Mouse (Mus musculus) heart, embryonic 14.5 days (tissue): ENCODE results near the gene Pcgf1. TPM values are rescaled to one million over a fixed set of nuclear protein-coding genes. Genes with fewer than 3 reads are reported as not detected.

ENCODE experiments used
- ATAC-seq: fragments of 200-750 bp; cut with Nextera tagmentation; 2 replicates; pipeline ENCODE4 v1.8.0; 2017; ENCODE audit warnings: low read depth, moderate TSS enrichment; ENCODE audit not compliant: insufficient number of reproducible peaks, insufficient read depth, low FRiP score
- H3K27ac ChIP-seq, 2 experiments: fragments of 200-500 bp in 1 of 2; fragments of 300-500 bp in 1 of 2; sonication (generic) in 1 of 2; replicated peaks in 1 of 2; 2 replicates each; pipeline ENCODE4 v1.5.1; 2012 to 2014; ENCODE audit warnings: low read depth in 2 of 2, low read length in 2 of 2, control low read depth in 1 of 2, mild to moderate bottlenecking in 1 of 2, mixed read lengths in 1 of 2; ENCODE audit not compliant: control insufficient read depth in 1 of 2, insufficient read depth in 1 of 2
- H3K27me3 ChIP-seq: fragments of 300-500 bp; sonication (generic); 2 replicates; pipeline ENCODE4 v1.6.1; 2014; ENCODE audit warnings: mild to moderate bottlenecking, low read length, control low read depth; ENCODE audit not compliant: control insufficient read depth, insufficient read depth
- H3K36me3 ChIP-seq: fragments of 300-500 bp; sonication (generic); 2 replicates; pipeline ENCODE4 v1.6.1; 2014; ENCODE audit warnings: mild to moderate bottlenecking, control low read depth, low read length, mixed read lengths; ENCODE audit not compliant: control insufficient read depth, insufficient read depth
- H3K4me1 ChIP-seq, 2 experiments: fragments of 200-500 bp in 1 of 2; fragments of 300-500 bp in 1 of 2; sonication (generic) in 1 of 2; 2 replicates each; pipeline ENCODE4 v1.6.1; 2012 to 2014; ENCODE audit warnings: low read length in 2 of 2, control low read depth in 1 of 2, mixed read lengths in 1 of 2; ENCODE audit not compliant: control insufficient read depth in 2 of 2, insufficient read depth in 2 of 2
- H3K4me2 ChIP-seq: fragments of 300-500 bp; sonication (generic); 2 replicates; pipeline ENCODE4 v1.6.1; 2014; ENCODE audit warnings: mild to moderate bottlenecking, low read length
- H3K4me3 ChIP-seq, 2 experiments: fragments of 200-500 bp in 1 of 2; fragments of 300-500 bp in 1 of 2; sonication (generic) in 1 of 2; 2 replicates each; pipeline ENCODE4 v1.5.1; 2012 to 2014; ENCODE audit warnings: low read length in 2 of 2, mild to moderate bottlenecking in 2 of 2, control low read depth in 1 of 2, low read depth in 1 of 2, moderate library complexity in 1 of 2; ENCODE audit not compliant: control insufficient read depth in 1 of 2, insufficient read depth in 1 of 2
- H3K9ac ChIP-seq: fragments of 300-500 bp; sonication (generic); 2 replicates; pipeline ENCODE4 v1.6.1; 2014; ENCODE audit warnings: mild to moderate bottlenecking, low read length
- H3K9me3 ChIP-seq: fragments of 300-500 bp; sonication (generic); 2 replicates; pipeline ENCODE4 v1.6.1; 2016; ENCODE audit warnings: low read length, control low read depth; ENCODE audit not compliant: control insufficient read depth
- WGBS: fragments of 180-500 bp; shearing (Covaris S2); extraction: QIAGEN DNeasy Blood & Tissue Kit; methylation state at CpG from one replicate; pipeline ENCODE4 v1.1.7; 2014; 5-methylcytosine and 5-hydroxymethylcytosine counted together
- polyA plus RNA-seq: library from polyadenylated mRNA; unstranded; fragments of >200 nt; fragmentation: Nextera tagmentation; extraction: Ambion mirVana; gene quantifications from 2 replicates; pipeline ENCODE4 v1.2.1, GENCODE M21; 2014

The Pcgf1 gene
- polyA plus RNA-seq, 1 experiment from 2014 or later, result 16.8 TPM

DNA sequence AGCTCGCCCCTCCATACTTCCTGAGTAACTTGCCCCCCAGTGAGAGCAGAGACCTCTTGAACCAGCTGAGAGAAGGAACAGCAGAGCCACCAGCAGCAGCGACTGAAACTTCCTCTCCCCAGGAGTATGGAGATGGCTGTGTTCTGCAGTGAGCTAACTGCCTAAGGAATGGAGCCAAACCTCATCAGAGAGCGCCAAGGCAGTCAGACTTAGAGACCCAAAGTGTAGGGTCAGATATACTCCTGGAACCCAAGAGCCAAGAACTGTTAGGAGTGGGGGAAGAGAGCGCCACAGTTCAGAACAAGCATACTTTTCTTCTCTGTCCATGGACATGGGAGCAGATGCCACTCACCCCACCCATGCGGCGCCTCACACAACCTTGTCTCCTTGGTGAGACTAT, 11.2 kb upstream of the Pcgf1 start:
- Histone ChIP-seq H3K4me1 (peaks cover 0 to 16% of the 10 kb centered on the region in 2 experiments; a peak in 3 of 4 replicates), H3K27ac (no peak overlapping the region), H3K27me3 (peaks cover 100% of the 10 kb centered on the region), H3K4me2 (no peak overlapping the region), H3K4me3 (no peak overlapping the region), H3K9me3 (no peaks in the 10 kb centered on the region), H3K9ac (no peak overlapping the region), H3K36me3 (no peaks in the 10 kb centered on the region)
- WGBS, result 27% methylated on average over 6 of the region's 6 CpGs
- ATAC-seq, result no peak

DNA sequence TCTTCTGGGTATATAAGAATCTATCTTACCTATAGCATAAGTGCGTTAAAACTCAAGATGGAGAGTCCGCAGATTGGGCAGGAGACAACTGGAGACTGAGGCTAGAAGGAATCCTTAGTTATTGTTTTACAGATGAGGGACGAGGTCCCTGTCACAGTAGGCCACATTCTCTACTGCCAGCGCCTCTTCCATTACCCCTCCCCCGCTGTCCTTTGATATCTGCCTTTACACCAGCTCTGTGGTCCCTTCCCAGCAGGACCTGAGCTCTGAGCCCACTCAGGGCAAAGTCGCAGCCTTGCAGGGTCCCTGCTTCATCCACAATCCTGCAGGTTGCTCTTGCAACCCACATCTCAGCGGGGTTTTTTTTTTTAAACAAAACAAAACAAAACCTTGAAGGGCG, 9.4 kb upstream of the Pcgf1 start:
- WGBS, result 5% methylated on average over 8 of the region's 8 CpGs
- ATAC-seq, result no peak
- H3K27ac ChIP-seq, result no peak overlapping the region
- H3K27me3 ChIP-seq, result peaks cover 99% of the 10 kb centered on the region
- H3K9me3 ChIP-seq, result no peaks in the 10 kb centered on the region
- H3K4me1 ChIP-seq, result peaks cover 0 to 16% of the 10 kb centered on the region in 2 experiments; a peak in 3 of 4 replicates
- H3K9ac ChIP-seq, result no peak overlapping the region
- H3K4me3 ChIP-seq, result peak overlapping the region in 1 of 2 experiments; percentile 25; a peak in 1 of 4 replicates
- H3K36me3 ChIP-seq, result no peaks in the 10 kb centered on the region
- H3K4me2 ChIP-seq, result peak overlapping the region; percentile 55

DNA sequence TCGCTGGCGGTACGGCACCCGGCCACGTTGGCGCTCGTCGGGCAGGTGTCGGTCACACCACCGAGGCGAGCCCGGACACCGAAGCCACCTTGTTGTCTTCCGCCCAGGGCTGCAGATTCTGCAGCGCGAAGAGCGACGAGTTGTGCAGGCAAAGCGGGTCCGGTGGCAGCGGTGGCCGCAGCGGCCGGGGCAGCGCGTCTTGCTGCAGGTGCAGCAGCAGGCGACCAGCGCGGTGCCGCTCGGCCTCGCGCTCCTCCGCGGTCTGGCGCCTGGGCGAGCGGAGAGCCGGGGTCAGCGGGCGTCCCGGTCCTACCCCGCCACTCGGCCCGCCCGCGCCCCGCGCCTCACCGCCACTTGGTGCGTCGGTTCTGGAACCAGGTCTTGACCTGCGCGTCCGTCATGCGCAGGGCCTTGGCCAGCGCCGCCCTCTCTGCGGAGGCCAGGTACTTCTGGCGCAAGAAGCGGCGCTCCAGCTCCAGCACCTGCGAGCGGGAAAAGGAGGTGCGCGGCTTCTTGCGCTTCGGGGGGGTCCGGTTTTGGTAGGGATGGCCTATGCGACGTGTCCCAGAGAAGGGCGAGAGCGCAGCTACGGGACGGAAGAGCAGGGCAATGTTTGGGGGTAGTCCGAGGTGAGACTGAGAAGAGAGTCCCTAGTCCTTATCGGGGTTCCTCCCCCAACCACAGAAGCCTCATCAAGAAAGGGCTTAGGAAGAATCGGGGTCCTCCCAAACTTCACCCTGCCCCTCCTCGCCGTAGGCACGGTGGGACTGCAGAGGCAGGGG, 8.8 kb upstream of the Pcgf1 start:
- under 1% methylated on average over 79 of the region's 81 CpGs for WGBS
- Histone ChIP-seq H3K9ac (0 out of 2 replicates have a peak overlapping the region, but pooled peaks have one; percentile 3), H3K27me3 (peaks cover 98% of the 10 kb centered on the region), H3K4me2 (peak overlapping the region; percentile 55), H3K9me3 (no peaks in the 10 kb centered on the region), H3K36me3 (no peaks in the 10 kb centered on the region), H3K27ac (no peak overlapping the region), H3K4me3 (peak overlapping the region; percentile 19 to 25), H3K4me1 (peaks cover 0 to 16% of the 10 kb centered on the region in 2 experiments; a peak in 3 of 4 replicates)
- no peak for ATAC-seq

DNA sequence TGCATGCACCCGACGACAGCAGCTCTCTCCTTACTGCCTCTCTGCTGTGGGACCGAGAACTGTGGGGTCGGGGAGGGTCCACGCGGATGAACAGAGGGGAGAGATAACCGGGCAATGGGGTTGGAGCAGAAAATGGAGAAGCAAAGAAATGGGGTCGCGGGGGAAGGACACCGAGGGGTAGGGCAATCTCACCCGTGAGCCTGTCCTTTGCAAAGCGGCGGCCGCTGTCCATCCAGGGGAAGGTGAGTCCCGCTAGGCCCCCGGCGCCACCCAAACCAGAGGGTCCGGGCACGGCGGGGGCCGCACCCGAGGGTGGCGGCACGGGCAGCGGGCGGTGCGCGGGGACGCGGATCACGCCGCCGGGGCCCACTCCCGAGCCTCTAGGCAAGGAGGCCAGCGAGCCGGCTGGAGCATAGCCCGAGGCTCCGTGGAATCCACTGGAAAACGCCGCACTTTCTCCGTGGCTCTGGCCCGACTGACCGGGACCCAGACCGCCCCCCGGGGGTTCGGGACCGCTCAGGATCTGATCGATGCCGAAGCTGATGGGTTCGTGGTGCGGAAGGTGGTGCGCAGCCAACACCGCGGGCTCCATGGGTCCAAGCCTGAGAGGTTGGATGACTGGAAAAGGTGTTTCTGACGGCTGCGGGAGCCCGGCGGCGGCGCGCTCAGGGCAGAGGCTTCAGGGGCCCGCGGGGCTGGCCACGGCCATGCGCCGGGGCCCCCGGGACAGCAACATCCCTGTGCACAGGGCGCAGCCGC, 8.0 kb upstream of the Pcgf1 start:
- peak overlapping the region; percentile 40 for H3K4me2 ChIP-seq
- peak overlapping the region in 1 of 2 experiments; percentile 25; a peak in 2 of 4 replicates for H3K4me3 ChIP-seq
- no peak overlapping the region for H3K9ac ChIP-seq
- peaks cover 0 to 16% of the 10 kb centered on the region in 2 experiments; a peak in 3 of 4 replicates for H3K4me1 ChIP-seq
- no peaks in the 10 kb centered on the region for H3K9me3 ChIP-seq
- ATAC-seq, result no peak
- H3K36me3 ChIP-seq, result no peaks in the 10 kb centered on the region
- H3K27me3 ChIP-seq, result peaks cover 98% of the 10 kb centered on the region
- WGBS, result under 1% methylated on average over 65 of the region's 69 CpGs
- no peak overlapping the region for H3K27ac ChIP-seq

DNA sequence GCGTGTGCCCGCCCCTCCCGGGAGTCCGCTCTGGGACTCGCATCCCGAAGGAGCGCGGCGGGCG, 7.6 kb upstream of the Pcgf1 start, which contains the start of gene Tlx2:
Gene Tlx2, minus strand, starts transcription at position 47 of the 64 bp plus-strand sequence.
- Histone ChIP-seq H3K27ac (no peak within 1 kb of the TSS), H3K9ac (no peak within 1 kb of the TSS), H3K4me2 (peak within 1 kb of the TSS; percentile 55), H3K9me3 (no peaks in the 10 kb centered on the region), H3K27me3 (peaks cover 98% of the 10 kb centered on the region), H3K36me3 (no peaks in the 10 kb centered on the region), H3K4me3 (peak within 1 kb of the TSS in 1 of 2 experiments; percentile 25; a peak in 2 of 4 replicates), H3K4me1 (peaks cover 0 to 16% of the 10 kb centered on the region in 2 experiments; a peak in 3 of 4 replicates)
- WGBS, result 0% methylated on average over 10 of the region's 10 CpGs
- ATAC-seq, result no peak

DNA sequence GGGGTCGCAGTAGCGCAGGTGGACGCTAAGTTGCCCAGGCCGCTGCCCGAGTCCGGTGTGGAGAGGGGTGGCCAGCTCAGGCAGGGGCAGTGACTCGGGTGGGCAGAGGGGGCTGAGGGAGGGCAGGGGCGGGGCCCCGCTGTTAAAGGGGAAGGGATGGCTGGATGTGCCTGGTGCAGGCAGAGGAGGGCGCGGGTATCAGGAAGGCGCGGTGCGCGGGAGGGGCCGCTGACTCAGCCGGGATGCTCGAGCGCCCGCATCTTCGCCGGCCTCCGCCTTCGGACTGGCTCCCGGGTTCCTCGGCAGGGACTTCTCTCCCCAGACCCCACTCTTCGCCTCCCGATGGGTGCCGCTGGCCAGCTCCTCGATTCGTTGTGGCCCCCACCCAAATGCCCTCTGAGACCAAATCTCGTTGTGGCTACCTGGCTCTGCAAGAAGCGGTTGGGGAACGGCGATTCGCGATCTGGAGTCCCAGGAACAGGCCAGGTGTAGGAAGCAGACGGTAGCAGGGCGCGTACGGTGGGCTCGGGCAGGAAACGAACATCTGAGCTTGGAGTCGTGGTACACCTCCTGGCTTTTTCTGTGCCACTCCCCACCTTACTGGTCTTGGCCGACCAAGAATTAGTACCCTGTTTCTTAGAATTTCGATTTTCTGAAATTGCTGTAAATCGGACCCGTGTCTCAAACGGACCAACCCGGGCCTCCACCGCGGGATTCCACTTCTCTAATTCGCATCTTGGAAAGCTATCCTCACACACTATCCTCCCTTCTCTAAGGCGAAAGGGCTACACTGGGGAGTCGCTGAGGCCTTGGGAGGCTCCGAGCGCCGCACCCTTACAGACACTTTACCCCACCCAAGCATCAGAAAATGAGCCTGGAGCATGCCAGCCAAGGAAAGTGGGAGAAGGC, 7.1 kb upstream of the Pcgf1 start:
- peak overlapping the region; percentile 40 for H3K4me2 ChIP-seq
- WGBS, result under 1% methylated on average over 56 of the region's 58 CpGs
- ATAC-seq, result no peak

DNA sequence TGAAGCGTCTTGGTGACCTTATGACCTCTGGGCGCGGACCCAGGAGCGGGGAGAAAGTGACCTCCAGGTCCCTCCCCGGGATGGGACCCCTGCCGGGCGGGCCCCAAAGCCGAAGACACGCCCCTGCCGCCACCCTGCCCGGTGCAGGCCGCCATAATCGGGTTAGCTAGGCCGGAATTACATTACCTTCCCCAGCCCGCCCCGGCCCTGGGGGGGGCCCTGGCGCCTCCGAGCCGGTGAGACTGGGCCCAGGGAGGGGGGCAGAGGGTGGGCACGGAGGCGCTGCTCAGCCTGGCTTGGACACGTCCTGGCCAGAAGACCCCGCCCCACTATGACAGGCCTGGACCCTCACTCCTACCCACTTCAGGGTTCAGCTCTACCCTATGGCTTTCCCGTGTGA, 6.4 kb upstream of the Pcgf1 start:
- Histone ChIP-seq H3K4me1 (peaks cover 0 to 16% of the 10 kb centered on the region in 2 experiments; a peak in 3 of 4 replicates), H3K27ac (no peak overlapping the region), H3K27me3 (peaks cover 98% of the 10 kb centered on the region), H3K36me3 (no peaks in the 10 kb centered on the region), H3K4me2 (no peak overlapping the region), H3K9ac (no peak overlapping the region), H3K4me3 (peak overlapping the region in 1 of 2 experiments; percentile 11; a peak in 1 of 4 replicates), H3K9me3 (no peaks in the 10 kb centered on the region)
- WGBS, result 1% methylated on average over 20 of the region's 24 CpGs
- ATAC-seq, result 0 out of 2 replicates have a peak, but pooled peaks have one; percentile 37

More for the DNA sequence above, 7.1 kb upstream of the Pcgf1 start:
- Histone ChIP-seq H3K9me3 (no peaks in the 10 kb centered on the region), H3K27me3 (peaks cover 98% of the 10 kb centered on the region), H3K27ac (no peak overlapping the region), H3K4me1 (peaks cover 0 to 16% of the 10 kb centered on the region in 2 experiments; a peak in 3 of 4 replicates), H3K4me3 (peak overlapping the region in 1 of 2 experiments; percentile 25; a peak in 2 of 4 replicates), H3K36me3 (no peaks in the 10 kb centered on the region), H3K9ac (no peak overlapping the region)
